Mouse (Mus musculus) limb, embryonic 14.5 days (tissue): ENCODE measurements around the gene Zfc3h1. TPM values are rescaled to one million over a fixed set of nuclear protein-coding genes. Genes with fewer than 3 reads are reported as not detected.

Experiments
- ATAC-seq: fragments of 200-750 bp; cut with Nextera tagmentation; 2 replicates; pipeline ENCODE4 v1.8.0; 2017; ENCODE audit warnings: low read depth, moderate number of reproducible peaks, moderate TSS enrichment; ENCODE audit not compliant: low FRiP score
- DNase-seq: peaks from one replicate; pipeline ENCODE4 v3.0.0-alpha.2; 2015; ENCODE audit warnings: low spot score
- H3K27ac ChIP-seq: fragments of 300-500 bp; sonication (generic); replicated peaks from 2 replicates; pipeline ENCODE4 v1.5.1; 2014; ENCODE audit warnings: low read depth, mild to moderate bottlenecking, low read length, moderate library complexity, mixed read lengths
- H3K27me3 ChIP-seq: fragments of 300-500 bp; sonication (generic); 2 replicates; pipeline ENCODE4 v1.6.1; 2014; ENCODE audit warnings: low read length, mixed read lengths; ENCODE audit not compliant: control insufficient read depth, insufficient read depth
- H3K36me3 ChIP-seq: fragments of 300-500 bp; sonication (generic); 2 replicates; pipeline ENCODE4 v1.6.1; 2014; ENCODE audit warnings: mild to moderate bottlenecking, low read length, moderate library complexity, mixed read lengths; ENCODE audit not compliant: control insufficient read depth, insufficient read depth
- H3K4me1 ChIP-seq: fragments of 300-500 bp; sonication (generic); 2 replicates; pipeline ENCODE4 v1.6.1; 2014; ENCODE audit warnings: antibody characterized with exemption, low read length, mixed read lengths; ENCODE audit not compliant: control insufficient read depth, insufficient read depth
- H3K4me2 ChIP-seq: fragments of 300-500 bp; sonication (generic); replicated peaks from 2 replicates; pipeline ENCODE4 v1.6.1; 2014; ENCODE audit warnings: low read depth, mild to moderate bottlenecking, low read length, moderate library complexity; ENCODE audit not compliant: severe bottlenecking
- H3K4me3 ChIP-seq: fragments of 300-500 bp; sonication (generic); replicated peaks from 2 replicates; pipeline ENCODE4 v1.5.1; 2014; ENCODE audit warnings: low read length
- H3K9ac ChIP-seq: fragments of 300-500 bp; sonication (generic); 2 replicates; pipeline ENCODE4 v1.6.1; 2014; ENCODE audit warnings: mild to moderate bottlenecking, low read depth, low read length, moderate library complexity; ENCODE audit not compliant: severe bottlenecking
- H3K9me3 ChIP-seq: fragments of 300-500 bp; sonication (generic); 2 replicates; pipeline ENCODE4 v1.6.1; 2016; ENCODE audit warnings: low read length; ENCODE audit not compliant: control insufficient read depth
- POLR2A ChIP-seq: fragments of 200-500 bp; IDR thresholded peaks from 2 replicates; pipeline ENCODE4 v1.8.0; 2012; ENCODE audit warnings: inconsistent platforms, mild to moderate bottlenecking, moderate library complexity, borderline replicate concordance; ENCODE audit not compliant: insufficient read depth, insufficient read length; ENCODE audit errors: extremely low read depth
- WGBS: fragments of 180-500 bp; shearing (Covaris S2); extraction: QIAGEN DNeasy Blood & Tissue Kit; methylation state at CpG from one replicate; pipeline ENCODE4 v1.1.7; 2014; 5-methylcytosine and 5-hydroxymethylcytosine counted together
- polyA plus RNA-seq, 2 experiments: library from polyadenylated mRNA; depleted of rRNA in 1 of 2; stranded (reverse) in 1 of 2; unstranded in 1 of 2; fragments of >200 nt; fragmentation: Nextera tagmentation in 1 of 2; extraction: Ambion mirVana in 1 of 2; gene quantifications; 2 replicates each; pipeline versions ENCODE4 v1.2.1 to v1.2.3; 2012 to 2014

The Zfc3h1 gene
- polyA plus RNA-seq, 2 experiments = 31.8 to 141 TPM

DNA sequence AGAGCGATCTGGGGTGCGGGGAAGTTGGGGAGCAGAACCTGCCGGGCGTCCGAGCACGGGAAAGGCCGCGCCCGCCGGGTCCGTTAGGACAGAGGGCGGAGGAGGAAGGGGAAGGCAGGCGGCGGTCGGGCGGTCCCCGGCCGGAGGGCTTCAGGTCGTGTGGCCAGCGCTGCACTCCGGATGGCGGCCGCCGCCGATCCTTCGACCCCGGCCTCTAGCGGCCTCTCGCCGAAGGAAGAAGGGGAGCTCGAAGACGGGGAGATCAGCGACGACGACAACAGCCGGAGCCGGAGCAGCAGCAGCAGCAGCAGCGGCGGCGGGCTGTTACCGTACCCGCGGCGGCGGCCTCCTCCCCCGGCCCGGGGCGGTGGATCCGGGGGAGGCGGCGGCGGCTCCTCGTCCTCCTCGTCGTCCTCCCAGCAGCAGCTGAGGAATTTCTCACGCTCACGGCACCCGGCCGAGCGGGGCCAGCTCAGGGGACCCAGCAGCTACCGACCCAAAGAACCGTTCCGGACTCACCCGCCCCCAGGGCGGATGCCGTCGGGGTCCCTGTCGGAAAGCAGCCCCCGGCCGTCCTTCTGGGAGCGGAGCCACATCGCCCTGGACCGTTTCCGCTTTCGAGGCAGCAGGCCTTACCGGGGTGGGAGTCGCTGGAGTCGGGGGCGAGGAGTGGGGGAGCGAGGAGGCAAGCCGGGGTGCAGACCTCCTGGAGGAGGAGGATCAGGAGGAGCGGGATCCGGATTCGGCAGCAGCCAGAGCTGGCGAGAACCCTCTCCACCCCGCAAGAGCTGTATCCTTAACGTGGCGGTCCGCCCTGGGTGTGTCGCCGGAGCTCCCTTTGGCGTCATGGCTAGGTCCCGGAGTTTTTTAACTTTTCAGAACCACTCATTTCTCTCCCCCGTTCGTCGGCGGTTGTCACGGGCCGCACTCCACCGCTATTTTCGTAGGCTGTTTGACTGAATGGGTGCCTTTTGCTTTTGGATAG lies 551 bp downstream of the Zfc3h1 start:
- ATAC-seq = peak; percentile 1
- peak overlapping the region; percentile 99 for H3K27ac ChIP-seq
- peak; percentile 38 for DNase-seq

DNA sequence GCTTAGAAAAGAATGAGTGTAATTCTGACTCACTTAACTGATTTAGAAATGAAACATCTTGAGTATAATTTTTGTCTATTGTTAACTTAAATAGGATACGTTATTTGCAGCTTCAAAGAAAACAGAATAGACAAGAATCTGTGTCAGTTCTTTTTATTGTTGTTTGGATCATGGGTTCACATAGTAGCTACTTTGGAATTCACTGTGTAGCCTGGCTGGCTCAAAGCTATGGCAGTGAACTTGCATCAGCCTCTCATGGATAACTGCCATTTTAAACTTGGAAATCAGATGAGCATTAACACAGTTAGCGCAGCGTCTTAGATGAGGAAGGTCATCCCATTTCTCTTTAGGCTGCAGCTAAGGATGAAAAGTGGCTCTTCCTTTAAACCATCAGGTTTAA lies 3.1 kb downstream of the Zfc3h1 start:
- H3K27ac ChIP-seq = no peak overlapping the region
- no peak overlapping the region for H3K4me2 ChIP-seq
- TF ChIP-seq POLR2A = no peak
- no peaks in the 10 kb centered on the region for H3K9me3 ChIP-seq
- DNase-seq (no peak), ATAC-seq (no peak)
- peaks cover 38% of the 10 kb centered on the region for H3K36me3 ChIP-seq
- 90% methylated on average over 3 of the region's 3 CpGs for WGBS
- H3K4me3 ChIP-seq = no peak overlapping the region
- no peaks in the 10 kb centered on the region for H3K27me3 ChIP-seq
- H3K9ac ChIP-seq = no peak overlapping the region
- H3K4me1 ChIP-seq = peaks cover 17% of the 10 kb centered on the region

More for the DNA sequence above, 551 bp downstream of the Zfc3h1 start:
- TF ChIP-seq POLR2A = peak; percentile 62; the same call in 1 of the 2 replicates
- peak overlapping the region; percentile 58 for H3K4me2 ChIP-seq
- WGBS = under 1% methylated on average over 60 of the region's 101 CpGs
- H3K27me3 ChIP-seq = no peaks in the 10 kb centered on the region
- H3K9me3 ChIP-seq = no peaks in the 10 kb centered on the region
- peaks cover 26% of the 10 kb centered on the region for H3K36me3 ChIP-seq
- peak overlapping the region; percentile 96 for H3K9ac ChIP-seq
- H3K4me1 ChIP-seq = peaks cover 22% of the 10 kb centered on the region
- H3K4me3 ChIP-seq = peak overlapping the region; percentile 96

DNA sequence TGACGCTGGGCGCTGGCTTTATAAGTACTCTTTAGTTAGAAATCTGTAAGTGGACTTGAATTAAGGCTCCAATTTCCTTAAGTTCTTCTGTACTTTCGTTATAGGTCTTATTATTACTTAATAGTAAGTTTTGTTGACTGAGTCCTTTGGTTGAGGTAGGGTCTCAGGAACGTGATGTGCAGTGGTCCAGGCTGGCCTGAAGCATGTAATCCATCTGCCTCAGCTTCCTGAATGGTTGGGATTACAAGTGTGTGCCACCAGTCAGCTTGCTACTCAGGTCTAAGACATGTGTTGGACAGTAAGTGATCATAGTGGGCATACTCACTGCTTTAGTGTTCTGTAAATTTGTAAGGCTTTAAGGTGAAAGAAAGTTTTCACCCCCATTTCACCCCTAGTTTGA lies 6.3 kb downstream of the Zfc3h1 start:
- WGBS = 92% methylated on average over 4 of the region's 4 CpGs
- DNase-seq = no peak
- Histone ChIP-seq H3K4me3 (no peak overlapping the region), H3K9ac (no peak overlapping the region), H3K9me3 (no peaks in the 10 kb centered on the region), H3K4me1 (peaks cover 12% of the 10 kb centered on the region), H3K27ac (no peak overlapping the region), H3K27me3 (no peaks in the 10 kb centered on the region), H3K36me3 (peaks cover 67% of the 10 kb centered on the region), H3K4me2 (no peak overlapping the region)
- no peak for ATAC-seq
- no peak for TF ChIP-seq POLR2A

GRCm38 (mm10) chr10:115391896-115392295 lies 7.1 kb downstream of the Zfc3h1 start:
- Histone ChIP-seq H3K9me3 (no peaks in the 10 kb centered on the region), H3K27ac (no peak overlapping the region), H3K36me3 (peaks cover 67% of the 10 kb centered on the region), H3K4me3 (no peak overlapping the region), H3K4me1 (peaks cover 12% of the 10 kb centered on the region), H3K9ac (no peak overlapping the region), H3K27me3 (no peaks in the 10 kb centered on the region), H3K4me2 (no peak overlapping the region)
- WGBS = 89% methylated on average over 1 of the region's 1 CpGs
- TF ChIP-seq POLR2A = no peak
- ATAC-seq (no peak), DNase-seq (no peak)

DNA sequence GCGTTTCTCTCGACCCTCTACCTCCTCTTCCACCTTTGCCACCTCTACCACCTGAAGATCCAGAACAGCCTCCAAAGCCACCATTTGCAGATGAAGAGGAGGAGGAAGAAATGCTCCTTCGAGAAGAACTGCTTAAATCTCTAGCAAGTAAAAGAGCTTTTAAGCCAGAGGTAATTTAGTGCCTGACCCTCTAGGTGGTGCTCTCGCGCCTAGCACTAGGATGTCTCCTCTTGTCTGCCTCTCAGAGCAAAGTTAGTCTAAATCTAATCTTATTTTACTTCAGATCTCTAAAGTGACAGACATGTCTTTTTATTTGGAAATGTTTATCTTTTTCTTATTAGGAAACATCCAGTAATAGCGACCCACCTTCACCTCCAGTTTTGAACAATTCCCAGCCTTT lies 21.6 kb downstream of the Zfc3h1 start:
- Histone ChIP-seq H3K27me3 (no peaks in the 10 kb centered on the region), H3K36me3 (peaks cover 74% of the 10 kb centered on the region), H3K4me1 (no peaks in the 10 kb centered on the region), H3K4me2 (no peak overlapping the region), H3K4me3 (no peak overlapping the region), H3K9me3 (no peaks in the 10 kb centered on the region), H3K9ac (no peak overlapping the region), H3K27ac (no peak overlapping the region)
- no peak for TF ChIP-seq POLR2A
- 60% methylated on average over 6 of the region's 6 CpGs for WGBS
- ATAC-seq (no peak), DNase-seq (peak; percentile 78)
